8 mouse cellular contexts compared by ENCODE assay signal in the genomic region with DNA sequence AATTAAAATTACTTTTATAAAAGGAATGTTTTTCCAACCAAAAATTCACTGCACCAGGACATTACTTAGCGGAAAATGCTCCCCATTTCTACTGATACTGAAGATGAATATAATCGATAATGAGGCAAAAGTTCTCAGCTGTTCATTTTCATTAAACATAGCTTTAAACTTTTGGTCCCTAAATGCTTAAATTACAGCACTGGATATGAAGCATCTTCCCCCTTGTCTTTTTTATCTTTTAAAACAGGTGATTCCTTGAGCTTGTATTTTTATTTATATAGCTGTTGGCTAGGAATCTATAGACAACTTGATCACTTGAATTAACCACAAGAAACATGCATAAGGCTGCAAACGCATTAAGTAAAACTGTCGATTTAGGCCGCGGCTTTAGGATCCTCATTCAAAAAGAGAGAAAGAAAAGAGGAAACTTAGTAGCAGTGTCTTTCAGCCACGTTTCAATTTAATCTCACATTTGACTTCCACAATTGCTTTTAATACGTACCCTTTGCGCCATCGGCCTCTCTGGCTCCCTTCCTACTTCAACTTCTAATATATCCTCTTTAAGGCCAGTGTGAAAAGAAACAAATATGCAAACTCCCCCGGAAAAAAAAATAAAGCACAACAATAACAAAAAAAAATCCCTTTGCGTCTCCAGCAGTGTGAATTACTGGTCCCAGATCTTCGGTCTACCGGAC. TPM values are rescaled to one million over a fixed set of nuclear protein-coding genes. Genes with fewer than 3 reads are reported as not detected.
DNase-seq lines count a peak whose midpoint lies in the region; ATAC-seq and TF ChIP-seq lines count a peak whose summit lies in the region.

No protein-coding gene starts in this region.

- peaks cover 35% of the 10 kb centered on the region for H3K4me1 ChIP-seq in testis, adult 2 months (ENCODE audit: control insufficient read depth, insufficient read depth, low read length)
- H3K4me1 ChIP-seq in liver, embryonic 13.5 days (replicated peaks): peaks cover 33% of the 10 kb centered on the region
- no peaks in the 10 kb centered on the region for H3K4me1 ChIP-seq in stomach, postnatal 0 days (replicated peaks; ENCODE audit: control insufficient read depth, insufficient read depth)

- WGBS in liver, embryonic 13.5 days (ENCODE audit: insufficient replicate concordance): 1% methylated on average over 14 of the region's 14 CpGs
- 2% methylated on average over 14 of the region's 14 CpGs for WGBS in stomach, postnatal 0 days

- H3K36me3 ChIP-seq in testis, adult 2 months (ENCODE audit: control insufficient read depth, insufficient read depth, low read length): no peaks in the 10 kb centered on the region
- H3K36me3 ChIP-seq in liver, embryonic 13.5 days: no peaks in the 10 kb centered on the region
- no peaks in the 10 kb centered on the region for H3K36me3 ChIP-seq in stomach, postnatal 0 days (ENCODE audit: control insufficient read depth, insufficient read depth, low read length)

- peak; percentile 61 for DNase-seq in cerebellum, adult 9-10 months
- no peak for DNase-seq in cerebellum, postnatal 36 days
- DNase-seq in testis, postnatal 14 days (ENCODE audit: low spot score): no peak
- DNase-seq in liver, embryonic 13.5 days: no peak
- DNase-seq in stomach, postnatal 0 days (ENCODE audit: low spot score): no peak
- no peak for DNase-seq in cerebellum, postnatal 10 days

- H3K9ac ChIP-seq in liver, embryonic 13.5 days: peak overlapping the region; percentile 73
- peak overlapping the region; percentile 94 for H3K9ac ChIP-seq in stomach, postnatal 0 days (ENCODE audit: low read length)

- no peak for TF ChIP-seq POLR2A in testis, adult 2 months (IDR thresholded peaks at IDR 0.05; ENCODE audit: control insufficient read depth, low read depth, low read length)

- no peak for TF ChIP-seq EP300 in stomach, postnatal 0 days (optimal IDR thresholded peaks at IDR 0.05)

- no peak overlapping the region for H3K27ac ChIP-seq in testis, adult 2 months (ENCODE audit: control insufficient read depth, insufficient read depth, low read depth, low read length)
- H3K27ac ChIP-seq in liver, embryonic 13.5 days: peak overlapping the region; percentile 74
- H3K27ac ChIP-seq in stomach, postnatal 0 days (replicated peaks): peak overlapping the region; percentile 99

- peak overlapping the region; percentile 79 for H3K4me2 ChIP-seq in liver, embryonic 13.5 days
- peak overlapping the region; percentile 92 for H3K4me2 ChIP-seq in stomach, postnatal 0 days (replicated peaks; ENCODE audit: low read depth)

- peaks cover 16% of the 10 kb centered on the region for H3K27me3 ChIP-seq in testis, adult 2 months (ENCODE audit: control insufficient read depth, insufficient read depth, low read length)
- H3K27me3 ChIP-seq in liver, embryonic 13.5 days: peaks cover 86% of the 10 kb centered on the region
- H3K27me3 ChIP-seq in stomach, postnatal 0 days (ENCODE audit: control insufficient read depth, insufficient read depth, low read length): no peaks in the 10 kb centered on the region

- no peaks in the 10 kb centered on the region for H3K9me3 ChIP-seq in liver, embryonic 13.5 days (replicated peaks)
- H3K9me3 ChIP-seq in stomach, postnatal 0 days (ENCODE audit: control insufficient read depth, low read length): no peaks in the 10 kb centered on the region

- ATAC-seq in liver, embryonic 13.5 days (ENCODE audit: low read depth): no peak
- ATAC-seq in stomach, postnatal 0 days (ENCODE audit: low FRiP score, low TSS enrichment): no peak
- ATAC-seq in monocyte, adult 5-6 weeks (replicated peaks; ENCODE audit: insufficient number of reproducible peaks, low FRiP score, low TSS enrichment, poor library complexity, severe bottlenecking): no peak

- H3K4me3 ChIP-seq in testis, adult 2 months (ENCODE audit: control insufficient read depth, low read depth, low read length): peak overlapping the region; percentile 84
- H3K4me3 ChIP-seq in liver, embryonic 13.5 days (replicated peaks): peak overlapping the region; percentile 59
- H3K4me3 ChIP-seq in stomach, postnatal 0 days (ENCODE audit: low read depth, low read length): peak overlapping the region; percentile 68

- no peak for TF ChIP-seq CTCF in testis, adult 2 months (IDR thresholded peaks at IDR 0.05; ENCODE audit: control insufficient read depth, insufficient read depth, insufficient replicate concordance, low read depth, low read length)
- no peak for TF ChIP-seq CTCF in stomach, postnatal 0 days (IDR thresholded peaks at IDR 0.05; ENCODE audit: low read depth)

RNA-seq across cellular contexts. Expression of a gene that starts 0.9 kb away (rescaled TPM):
- 1.9 and 2.0 TPM in 2 replicates for polyA plus RNA-seq in testis, adult 2 months (2012; rRNA removed)
- 10.7 and 12.6 TPM in 2 replicates for polyA plus RNA-seq in liver, embryonic 13.5 days (2015; fragmentation: Nextera tagmentation; extraction: Ambion mirVana)
- polyA plus RNA-seq in stomach, postnatal 0 days (2015; fragmentation: Nextera tagmentation; extraction: Ambion mirVana): 48.5 and 50.2 TPM in 2 replicates
- total RNA-seq in monocyte, adult 5-6 weeks (2017): 6.7 to 11.1 TPM (median 10.2 TPM) in 3 replicates
